Mouse (Mus musculus) urinary bladder, postnatal 0 days (tissue): ENCODE measurements around the gene Ska2. TPM values are rescaled to one million over a fixed set of nuclear protein-coding genes. Genes with fewer than 3 reads are reported as not detected.

Experiments used
- microRNA counts: library from miRNA; unstranded; fragments of <30 nt; microRNA quantifications from one replicate; lab custom pipeline; 2016
- microRNA-seq: library from miRNA; unstranded; fragments of <30 nt; microRNA quantifications from one replicate; pipeline ENCODE4, GENCODE M21; 2016
- polyA plus RNA-seq: library from polyadenylated mRNA; unstranded; fragments of >200 nt; fragmentation: Nextera tagmentation; extraction: Ambion mirVana; gene quantifications from 2 replicates; pipeline ENCODE4 v1.2.1, GENCODE M21; 2015

The Ska2 gene
- 17.2 and 22.6 TPM in 2 replicates for polyA plus RNA-seq

DNA sequence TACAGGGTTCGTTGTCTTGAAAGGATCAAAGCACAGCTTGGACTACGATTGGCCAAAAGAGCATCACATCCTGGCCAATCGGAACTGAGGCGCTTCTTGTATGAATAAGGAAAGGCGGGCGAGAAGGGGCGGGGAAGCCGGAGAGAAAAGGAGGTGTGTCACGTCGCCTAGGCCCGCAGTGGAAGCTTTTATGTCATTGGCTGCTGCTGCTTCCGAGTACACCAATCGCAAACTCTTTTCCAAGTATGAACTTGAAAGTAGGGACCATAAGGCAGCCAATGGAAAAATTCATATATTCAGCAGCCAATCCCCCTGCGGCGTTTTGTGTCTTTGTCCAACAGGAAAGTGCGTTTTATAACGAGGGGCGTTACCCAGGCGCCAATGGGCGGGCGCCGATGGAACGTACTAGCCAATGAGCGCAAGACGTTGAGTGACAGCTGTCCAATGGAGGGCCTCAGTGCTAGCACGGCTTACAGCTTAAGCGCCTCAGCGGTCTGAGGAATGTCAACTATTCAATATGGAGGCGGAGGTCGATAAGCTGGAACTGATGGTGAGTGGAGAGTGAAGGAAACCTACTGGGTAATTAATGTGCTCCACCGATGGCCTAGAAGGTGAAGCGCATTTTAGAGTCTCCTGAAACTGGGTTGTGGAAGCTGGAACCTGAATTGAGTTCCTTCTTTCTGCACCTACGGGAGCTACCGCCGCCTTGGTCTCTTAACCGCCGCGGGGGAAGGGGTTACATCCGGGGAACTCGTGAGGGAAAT lies at the start of gene Ska2:
Gene Ska2 (plus strand): TSS at position 480 of the 764 bp plus-strand sequence.

DNA sequence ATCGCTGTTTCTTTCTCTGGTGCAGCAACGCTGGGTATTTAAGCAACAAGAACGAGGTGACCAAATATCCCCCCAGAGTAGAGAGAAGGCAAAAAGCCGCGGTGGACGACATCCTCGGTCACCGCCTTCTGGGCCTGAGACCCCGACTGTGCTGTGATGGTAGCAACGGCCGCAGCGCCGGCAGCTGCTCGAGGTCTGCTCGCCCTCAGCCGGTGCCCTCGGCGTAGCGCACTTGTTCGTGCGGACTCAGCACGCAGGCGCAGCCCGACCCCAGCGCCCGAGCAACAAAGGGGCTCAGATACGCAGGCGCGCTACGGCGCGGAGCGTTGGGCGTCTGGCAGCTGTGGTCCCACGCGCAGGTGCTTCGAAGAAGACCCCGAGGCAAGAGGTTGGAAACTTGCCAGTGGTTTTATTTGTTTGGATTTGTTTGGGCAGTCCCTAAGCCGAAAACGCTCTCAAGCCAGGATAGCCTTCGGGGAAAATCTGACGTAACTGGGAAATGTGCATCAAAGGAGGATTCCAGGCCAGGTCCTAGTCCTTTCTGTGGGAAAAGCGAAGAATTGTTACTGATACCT lies 35.1 kb upstream of the Ska2 start, which contains the start of gene Gdpd1:
Gene Gdpd1 (minus strand): TSS at position 197 of the 575 bp plus-strand sequence.

GRCm38 (mm10) chr11:87086290-87086984 lies 22.6 kb upstream of the Ska2 start, which contains the start of gene Smg8:
Gene Smg8 (minus strand): TSS chr11:87086774.

GRCm38 (mm10) chr11:87108409-87108754 lies 652 bp upstream of the Ska2 start, which contains the start of gene Prr11:
Gene Prr11 (minus strand): TSS chr11:87108708.

GRCm38 (mm10) chr11:87126824-87127816 lies 18.1 kb downstream of the Ska2 start, which contains the start of gene Trim37:
Gene Trim37 (plus strand): TSS chr11:87127077.

MicroRNA genes within 50 kb of the gene (microRNA counts, 519-probe panel; counts per million panel counts)
- microRNA mmu-miR-301a (lab: Ali Mortazavi, UCI), result 4,590 counts per million, percentile 85 among the panel's probes with 10 or more counts

Small RNAs within 50 kb of the gene (microRNA-seq; reads per million reads assigned to microRNA genes)
- gene Mir301, result 1,421 reads per million, percentile 76 among the genes with 10 or more reads in this experiment

Other genes with a start within 250 kb of the Ska2 start
- gene Ypel2, start 115.5 kb upstream of the Ska2 start, polyA plus RNA-seq, result 7.0 and 7.2 TPM in 2 replicates
- gene Gdpd1, start 35.2 kb upstream of the Ska2 start, polyA plus RNA-seq, result 16.7 and 17.4 TPM in 2 replicates
- gene Smg8, start 22.5 kb upstream of the Ska2 start, polyA plus RNA-seq, result 9.4 and 10.4 TPM in 2 replicates
- 1.3 and 2.1 TPM in 2 replicates for gene Prr11, start 526 bp upstream of the Ska2 start, polyA plus RNA-seq
- 8.0 and 10.6 TPM in 2 replicates for gene Trim37, start 17.8 kb downstream of the Ska2 start, polyA plus RNA-seq
- 0.35 and 0.45 TPM in 2 replicates for gene Ppm1e, start 249.8 kb downstream of the Ska2 start, polyA plus RNA-seq